Mouse (Mus musculus): Measurements from ENCODE around the gene Snd1. TPM values are rescaled to one million over a fixed set of nuclear protein-coding genes. Genes with fewer than 3 reads are reported as not detected.
A peak's percentile ranks its signal among the peaks of the same experiment; 100 is the strongest.

Gene Snd1
- polyA plus RNA-seq, 1 experiment from 2014 or later: 56.6 TPM

DNA sequence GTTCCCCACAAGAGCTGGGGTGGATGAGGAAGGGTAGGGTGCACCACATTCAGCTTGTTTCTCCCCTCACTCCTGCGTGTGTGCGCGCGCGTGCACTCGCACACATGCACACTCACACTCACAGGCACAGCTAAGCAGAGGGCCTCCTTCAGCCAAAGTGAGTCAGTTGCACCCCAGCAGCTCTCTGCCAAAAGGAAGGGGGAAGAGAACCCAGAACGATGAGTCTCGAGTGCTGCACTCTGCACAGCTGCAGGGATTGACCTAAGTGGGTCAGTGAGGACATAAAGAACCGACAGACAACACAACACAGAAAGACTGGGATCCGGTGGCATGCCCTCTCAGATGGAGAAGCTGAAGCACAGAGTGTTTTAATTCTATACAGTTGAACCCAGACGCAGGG, 399.1 kb downstream of the Snd1 start:
- no peak for ATAC-seq

GRCm38 (mm10) chr6:28874759-28875158, 399.8 kb downstream of the Snd1 start:
- no peak overlapping the region for H3K27ac ChIP-seq (ENCODE audit: low read length)
- H3K9me3 ChIP-seq (ENCODE audit: low read length): no peaks in the 10 kb centered on the region
- H3K4me3 ChIP-seq (ENCODE audit: low read depth, low read length): no peak overlapping the region
- no peak overlapping the region for H3K4me2 ChIP-seq (replicated peaks; ENCODE audit: low read depth, low read length)
- TF ChIP-seq EP300 (IDR thresholded peaks at IDR 0.05) (no peak), CTCF (IDR thresholded peaks at IDR 0.05) (no peak)
- H3K36me3 ChIP-seq (ENCODE audit: insufficient read depth, low read length): no peaks in the 10 kb centered on the region
- H3K9ac ChIP-seq (replicated peaks; ENCODE audit: low read depth): no peak overlapping the region
- no peak for ATAC-seq
- no peak for DNase-seq (ENCODE audit: low spot score)
- no peaks in the 10 kb centered on the region for H3K4me1 ChIP-seq (ENCODE audit: insufficient read depth, low read depth, low read length)
- H3K27me3 ChIP-seq (replicated peaks; ENCODE audit: insufficient read depth, low read length): no peaks in the 10 kb centered on the region
- 92% methylated on average over 5 of the region's 5 CpGs for WGBS

More for the DNA sequence above, 399.1 kb downstream of the Snd1 start:
- Histone ChIP-seq H3K4me3 (ENCODE audit: low read depth, low read length) (no peak overlapping the region), H3K27ac (ENCODE audit: low read length) (no peak overlapping the region), H3K36me3 (ENCODE audit: insufficient read depth, low read length) (no peaks in the 10 kb centered on the region), H3K4me2 (replicated peaks; ENCODE audit: low read depth, low read length) (no peak overlapping the region), H3K9me3 (ENCODE audit: low read length) (no peaks in the 10 kb centered on the region), H3K4me1 (ENCODE audit: insufficient read depth, low read depth, low read length) (no peaks in the 10 kb centered on the region), H3K27me3 (replicated peaks; ENCODE audit: insufficient read depth, low read length) (no peaks in the 10 kb centered on the region), H3K9ac (replicated peaks; ENCODE audit: low read depth) (no peak overlapping the region)
- TF ChIP-seq EP300 (IDR thresholded peaks at IDR 0.05) (no peak), CTCF (IDR thresholded peaks at IDR 0.05) (no peak)
- no peak for DNase-seq (ENCODE audit: low spot score)
- WGBS: 75% methylated on average over 11 of the region's 11 CpGs

DNA sequence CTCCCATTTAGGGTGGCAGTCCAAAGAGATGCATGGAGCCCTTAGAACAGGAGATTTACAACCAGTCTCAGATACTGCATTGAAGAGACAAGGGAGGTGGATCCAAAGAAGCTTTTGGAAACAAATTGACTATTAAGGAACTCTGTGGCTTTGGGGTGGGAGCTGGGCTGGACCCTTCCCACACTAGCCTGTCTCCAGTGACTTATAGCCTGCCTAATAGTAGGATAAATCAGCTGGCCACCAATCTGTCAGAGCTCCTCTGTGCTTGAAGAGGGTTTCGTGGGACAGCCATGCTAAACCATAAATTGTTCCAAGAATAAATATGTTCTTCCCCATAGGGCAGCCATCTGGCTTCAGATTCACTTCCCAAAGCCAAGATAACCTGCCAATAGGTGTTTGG, 400.4 kb downstream of the Snd1 start:
- Histone ChIP-seq H3K4me3 (ENCODE audit: low read depth, low read length) (no peak overlapping the region), H3K4me2 (replicated peaks; ENCODE audit: low read depth, low read length) (no peak overlapping the region), H3K27me3 (replicated peaks; ENCODE audit: insufficient read depth, low read length) (no peaks in the 10 kb centered on the region), H3K9ac (replicated peaks; ENCODE audit: low read depth) (no peak overlapping the region), H3K27ac (ENCODE audit: low read length) (no peak overlapping the region), H3K4me1 (ENCODE audit: insufficient read depth, low read depth, low read length) (no peaks in the 10 kb centered on the region), H3K9me3 (ENCODE audit: low read length) (no peaks in the 10 kb centered on the region), H3K36me3 (ENCODE audit: insufficient read depth, low read length) (no peaks in the 10 kb centered on the region)
- ATAC-seq (no peak), DNase-seq (ENCODE audit: low spot score) (no peak)
- 87% methylated on average over 1 of the region's 1 CpGs for WGBS
- TF ChIP-seq CTCF (IDR thresholded peaks at IDR 0.05): no peak
- no peak for TF ChIP-seq EP300 (IDR thresholded peaks at IDR 0.05)

- 73% methylated on average over 3 of the region's 3 CpGs for WGBS
- Histone ChIP-seq H3K9me3 (ENCODE audit: low read length) (no peaks in the 10 kb centered on the region), H3K4me3 (ENCODE audit: low read depth, low read length) (no peak overlapping the region), H3K36me3 (ENCODE audit: insufficient read depth, low read length) (no peaks in the 10 kb centered on the region), H3K4me2 (replicated peaks; ENCODE audit: low read depth, low read length) (no peak overlapping the region), H3K4me1 (ENCODE audit: insufficient read depth, low read depth, low read length) (no peaks in the 10 kb centered on the region), H3K27me3 (replicated peaks; ENCODE audit: insufficient read depth, low read length) (no peaks in the 10 kb centered on the region), H3K9ac (replicated peaks; ENCODE audit: low read depth) (no peak overlapping the region), H3K27ac (ENCODE audit: low read length) (no peak overlapping the region)
- no peak for ATAC-seq
- no peak for DNase-seq (ENCODE audit: low spot score)
- TF ChIP-seq CTCF (IDR thresholded peaks at IDR 0.05) (no peak), EP300 (IDR thresholded peaks at IDR 0.05) (no peak)
Observed at GRCm38 (mm10) chr6:28876492-28876891, 401.6 kb downstream of the Snd1 start.

DNA sequence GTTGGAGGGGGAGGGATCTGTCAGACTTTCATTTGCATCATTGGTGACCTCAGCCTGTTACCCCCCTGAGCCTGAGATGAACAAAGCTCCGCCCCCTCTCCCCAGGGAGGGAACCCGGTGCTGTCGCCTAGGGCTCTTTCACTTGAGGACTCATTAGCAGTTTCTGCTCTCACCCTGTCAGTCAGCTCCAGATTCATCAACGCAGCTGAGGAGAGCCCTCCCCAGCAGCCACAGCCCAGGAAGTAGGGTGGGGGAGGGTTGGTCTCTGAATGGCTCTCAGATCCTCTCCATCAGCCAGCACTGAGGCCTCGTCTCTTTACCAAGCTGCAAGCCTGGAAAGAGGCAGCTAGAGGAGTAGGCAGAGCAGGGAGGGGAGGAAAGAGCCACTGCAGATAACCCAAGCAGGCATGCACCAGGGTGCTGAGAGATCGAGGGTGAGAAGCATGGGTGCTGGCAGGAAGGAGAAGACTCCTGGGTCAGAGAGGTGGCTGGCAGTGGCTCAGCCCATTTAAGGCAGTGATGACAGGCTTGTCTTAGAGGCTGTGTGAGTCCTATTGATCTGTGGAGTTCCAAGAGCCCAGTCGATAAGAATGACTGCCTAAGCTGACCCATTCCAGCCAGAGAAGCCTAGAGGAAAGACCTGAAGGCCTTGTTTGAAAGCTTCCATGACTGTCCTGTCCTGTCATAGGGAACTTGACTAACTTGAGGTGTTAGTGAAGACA, 403.2 kb downstream of the Snd1 start:
- Histone ChIP-seq H3K4me2 (replicated peaks; ENCODE audit: low read depth, low read length) (no peak overlapping the region), H3K27ac (ENCODE audit: low read length) (no peak overlapping the region), H3K27me3 (replicated peaks; ENCODE audit: insufficient read depth, low read length) (no peaks in the 10 kb centered on the region), H3K9ac (replicated peaks; ENCODE audit: low read depth) (no peak overlapping the region), H3K4me1 (ENCODE audit: insufficient read depth, low read depth, low read length) (no peaks in the 10 kb centered on the region), H3K36me3 (ENCODE audit: insufficient read depth, low read length) (peaks cover 4% of the 10 kb centered on the region; the same call in 1 of the 2 replicates), H3K9me3 (ENCODE audit: low read length) (no peaks in the 10 kb centered on the region), H3K4me3 (ENCODE audit: low read depth, low read length) (no peak overlapping the region)
- WGBS: 29% methylated on average over 7 of the region's 7 CpGs
- ATAC-seq (peak; percentile 24; the same call in 1 of the 2 replicates), DNase-seq (ENCODE audit: low spot score) (no peak)
- no peak for TF ChIP-seq EP300 (IDR thresholded peaks at IDR 0.05)
- no peak for TF ChIP-seq CTCF (IDR thresholded peaks at IDR 0.05)

DNA sequence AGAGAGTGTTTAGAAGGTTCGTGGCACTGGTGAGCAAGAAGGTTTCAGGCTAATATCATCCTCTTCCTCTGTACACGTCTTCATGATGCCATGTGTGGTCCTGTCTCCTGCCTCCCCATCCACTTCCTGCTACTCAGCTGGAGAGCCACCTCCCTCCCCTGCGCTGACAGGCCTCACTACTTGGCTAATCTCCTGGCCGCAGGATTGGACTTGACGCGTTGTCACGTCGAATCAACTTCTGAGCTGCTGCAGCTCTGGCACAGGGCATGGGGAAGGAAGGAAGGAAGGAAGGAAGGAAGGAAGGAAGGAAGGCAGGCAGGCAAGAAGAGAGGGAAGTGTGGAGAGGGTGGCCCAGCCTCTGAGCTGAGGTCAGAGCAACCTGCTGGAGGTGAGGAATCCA, 404.4 kb downstream of the Snd1 start:
- ATAC-seq (no peak), DNase-seq (ENCODE audit: low spot score) (no peak)
- H3K4me1 ChIP-seq (ENCODE audit: insufficient read depth, low read depth, low read length): no peaks in the 10 kb centered on the region
- 65% methylated on average over 8 of the region's 8 CpGs for WGBS
- peaks cover 7% of the 10 kb centered on the region for H3K36me3 ChIP-seq (ENCODE audit: insufficient read depth, low read length)
- H3K27ac ChIP-seq (ENCODE audit: low read length): no peak overlapping the region
- no peak for TF ChIP-seq EP300 (IDR thresholded peaks at IDR 0.05)
- no peak for TF ChIP-seq CTCF (IDR thresholded peaks at IDR 0.05)
- no peak overlapping the region for H3K9ac ChIP-seq (replicated peaks; ENCODE audit: low read depth)
- H3K27me3 ChIP-seq (replicated peaks; ENCODE audit: insufficient read depth, low read length): no peaks in the 10 kb centered on the region
- no peak overlapping the region for H3K4me2 ChIP-seq (replicated peaks; ENCODE audit: low read depth, low read length)
- H3K9me3 ChIP-seq (ENCODE audit: low read length): no peaks in the 10 kb centered on the region
- no peak overlapping the region for H3K4me3 ChIP-seq (ENCODE audit: low read depth, low read length)

All from lung, postnatal 0 days (tissue).